Mouse (Mus musculus): ENCODE results near the gene Cryzl1. TPM values are rescaled to one million over a fixed set of nuclear protein-coding genes. Genes with fewer than 3 reads are reported as not detected.

Gene Cryzl1
- polyA plus RNA-seq, 1 experiment from 2014 or later: 111 TPM

- H3K36me3 ChIP-seq (ENCODE audit: control insufficient read depth, insufficient read depth): peaks cover 24% of the 10 kb centered on the region
- no peaks in the 10 kb centered on the region for H3K9me3 ChIP-seq (ENCODE audit: control insufficient read depth, low read length)
- H3K27me3 ChIP-seq (replicated peaks; ENCODE audit: control insufficient read depth, insufficient read depth, low read length): no peaks in the 10 kb centered on the region
- 81% methylated on average over 5 of the region's 5 CpGs for WGBS
- H3K4me2 ChIP-seq (ENCODE audit: low read length): no peak overlapping the region
- H3K4me1 ChIP-seq (replicated peaks; ENCODE audit: control insufficient read depth, insufficient read depth, low read length): no peaks in the 10 kb centered on the region
- ATAC-seq: no peak
- no peak overlapping the region for H3K4me3 ChIP-seq (replicated peaks; ENCODE audit: low read length)
- H3K9ac ChIP-seq (replicated peaks; ENCODE audit: low read depth, low read length): no peak overlapping the region
- H3K27ac ChIP-seq (ENCODE audit: low read length): no peak overlapping the region
Observed at GRCm38 (mm10) chr16:91680656-91681055, 48.1 kb downstream of the Cryzl1 start.

- no peaks in the 10 kb centered on the region for H3K9me3 ChIP-seq (ENCODE audit: control insufficient read depth, low read length)
- no peaks in the 10 kb centered on the region for H3K4me1 ChIP-seq (replicated peaks; ENCODE audit: control insufficient read depth, insufficient read depth, low read length)
- ATAC-seq: no peak
- H3K4me3 ChIP-seq (replicated peaks; ENCODE audit: low read length): no peak overlapping the region
- H3K9ac ChIP-seq (replicated peaks; ENCODE audit: low read depth, low read length): no peak overlapping the region
- 88% methylated on average over 5 of the region's 5 CpGs for WGBS
- no peak overlapping the region for H3K27ac ChIP-seq (ENCODE audit: low read length)
- no peak overlapping the region for H3K4me2 ChIP-seq (ENCODE audit: low read length)
- H3K36me3 ChIP-seq (ENCODE audit: control insufficient read depth, insufficient read depth): peaks cover 29% of the 10 kb centered on the region
- H3K27me3 ChIP-seq (replicated peaks; ENCODE audit: control insufficient read depth, insufficient read depth, low read length): no peaks in the 10 kb centered on the region
Observed at GRCm38 (mm10) chr16:91678147-91678911, 50.4 kb downstream of the Cryzl1 start.

GRCm38 (mm10) chr16:91674500-91674899 lies 54.3 kb downstream of the Cryzl1 start:
- WGBS: 82% methylated on average over 4 of the region's 4 CpGs
- Histone ChIP-seq H3K9ac (replicated peaks; ENCODE audit: low read depth, low read length) (no peak overlapping the region), H3K36me3 (ENCODE audit: control insufficient read depth, insufficient read depth) (peaks cover 46% of the 10 kb centered on the region), H3K4me1 (replicated peaks; ENCODE audit: control insufficient read depth, insufficient read depth, low read length) (no peaks in the 10 kb centered on the region), H3K4me2 (ENCODE audit: low read length) (no peak overlapping the region), H3K4me3 (replicated peaks; ENCODE audit: low read length) (no peak overlapping the region), H3K27ac (ENCODE audit: low read length) (no peak overlapping the region), H3K27me3 (replicated peaks; ENCODE audit: control insufficient read depth, insufficient read depth, low read length) (no peaks in the 10 kb centered on the region), H3K9me3 (ENCODE audit: control insufficient read depth, low read length) (no peaks in the 10 kb centered on the region)
- ATAC-seq: no peak

- Histone ChIP-seq H3K9me3 (ENCODE audit: control insufficient read depth, low read length) (no peaks in the 10 kb centered on the region), H3K36me3 (ENCODE audit: control insufficient read depth, insufficient read depth) (peaks cover 60% of the 10 kb centered on the region), H3K27ac (ENCODE audit: low read length) (no peak overlapping the region), H3K4me2 (ENCODE audit: low read length) (no peak overlapping the region), H3K9ac (replicated peaks; ENCODE audit: low read depth, low read length) (no peak overlapping the region), H3K4me3 (replicated peaks; ENCODE audit: low read length) (no peak overlapping the region), H3K27me3 (replicated peaks; ENCODE audit: control insufficient read depth, insufficient read depth, low read length) (no peaks in the 10 kb centered on the region), H3K4me1 (replicated peaks; ENCODE audit: control insufficient read depth, insufficient read depth, low read length) (peaks cover 5% of the 10 kb centered on the region)
- WGBS: 95% methylated on average over 3 of the region's 3 CpGs
- ATAC-seq: no peak
Observed at GRCm38 (mm10) chr16:91663795-91664194, 65.0 kb downstream of the Cryzl1 start.

GRCm38 (mm10) chr16:91662336-91662735 lies 66.4 kb downstream of the Cryzl1 start:
- Histone ChIP-seq H3K4me3 (replicated peaks; ENCODE audit: low read length) (no peak overlapping the region), H3K4me1 (replicated peaks; ENCODE audit: control insufficient read depth, insufficient read depth, low read length) (peaks cover 5% of the 10 kb centered on the region), H3K36me3 (ENCODE audit: control insufficient read depth, insufficient read depth) (peaks cover 75% of the 10 kb centered on the region), H3K27ac (ENCODE audit: low read length) (no peak overlapping the region), H3K27me3 (replicated peaks; ENCODE audit: control insufficient read depth, insufficient read depth, low read length) (no peaks in the 10 kb centered on the region), H3K9ac (replicated peaks; ENCODE audit: low read depth, low read length) (no peak overlapping the region), H3K9me3 (ENCODE audit: control insufficient read depth, low read length) (no peaks in the 10 kb centered on the region), H3K4me2 (ENCODE audit: low read length) (no peak overlapping the region)
- WGBS: 90% methylated on average over 16 of the region's 16 CpGs
- ATAC-seq: no peak

- 23% methylated on average over 1 of the region's 1 CpGs for WGBS
- Histone ChIP-seq H3K9ac (replicated peaks; ENCODE audit: low read depth, low read length) (no peak overlapping the region), H3K4me3 (replicated peaks; ENCODE audit: low read length) (no peak overlapping the region), H3K9me3 (ENCODE audit: control insufficient read depth, low read length) (no peaks in the 10 kb centered on the region), H3K36me3 (ENCODE audit: control insufficient read depth, insufficient read depth) (peaks cover 79% of the 10 kb centered on the region), H3K4me2 (ENCODE audit: low read length) (no peak overlapping the region), H3K27me3 (replicated peaks; ENCODE audit: control insufficient read depth, insufficient read depth, low read length) (no peaks in the 10 kb centered on the region), H3K27ac (ENCODE audit: low read length) (no peak overlapping the region), H3K4me1 (replicated peaks; ENCODE audit: control insufficient read depth, insufficient read depth, low read length) (peaks cover 5% of the 10 kb centered on the region)
- ATAC-seq: no peak
Observed at GRCm38 (mm10) chr16:91661397-91661796, 67.4 kb downstream of the Cryzl1 start.

GRCm38 (mm10) chr16:91659798-91660197 lies 69.0 kb downstream of the Cryzl1 start:
- Histone ChIP-seq H3K27me3 (replicated peaks; ENCODE audit: control insufficient read depth, insufficient read depth, low read length) (no peaks in the 10 kb centered on the region), H3K4me3 (replicated peaks; ENCODE audit: low read length) (no peak overlapping the region), H3K4me2 (ENCODE audit: low read length) (no peak overlapping the region), H3K27ac (ENCODE audit: low read length) (no peak overlapping the region), H3K9me3 (ENCODE audit: control insufficient read depth, low read length) (no peaks in the 10 kb centered on the region), H3K9ac (replicated peaks; ENCODE audit: low read depth, low read length) (no peak overlapping the region), H3K36me3 (ENCODE audit: control insufficient read depth, insufficient read depth) (peaks cover 83% of the 10 kb centered on the region), H3K4me1 (replicated peaks; ENCODE audit: control insufficient read depth, insufficient read depth, low read length) (peaks cover 5% of the 10 kb centered on the region)
- ATAC-seq: no peak
- WGBS: 97% methylated on average over 20 of the region's 20 CpGs

GRCm38 (mm10) chr16:91658471-91658870 lies 70.3 kb downstream of the Cryzl1 start:
- WGBS: 94% methylated on average over 5 of the region's 5 CpGs
- H3K4me3 ChIP-seq (replicated peaks; ENCODE audit: low read length): no peak overlapping the region

GRCm38 (mm10) chr16:91657285-91657684 lies 71.5 kb downstream of the Cryzl1 start:
- H3K4me1 ChIP-seq (replicated peaks; ENCODE audit: control insufficient read depth, insufficient read depth, low read length): peaks cover 5% of the 10 kb centered on the region
- 98% methylated on average over 17 of the region's 17 CpGs for WGBS
- no peak for ATAC-seq
- no peaks in the 10 kb centered on the region for H3K27me3 ChIP-seq (replicated peaks; ENCODE audit: control insufficient read depth, insufficient read depth, low read length)
- no peak overlapping the region for H3K27ac ChIP-seq (ENCODE audit: low read length)
- no peak overlapping the region for H3K4me2 ChIP-seq (ENCODE audit: low read length)
- H3K4me3 ChIP-seq (replicated peaks; ENCODE audit: low read length): no peak overlapping the region
- H3K9ac ChIP-seq (replicated peaks; ENCODE audit: low read depth, low read length): no peak overlapping the region
- H3K9me3 ChIP-seq (ENCODE audit: control insufficient read depth, low read length): no peaks in the 10 kb centered on the region
- H3K36me3 ChIP-seq (ENCODE audit: control insufficient read depth, insufficient read depth): peaks cover 69% of the 10 kb centered on the region

More at GRCm38 (mm10) chr16:91658471-91658870, 70.3 kb downstream of the Cryzl1 start:
- H3K4me2 ChIP-seq (ENCODE audit: low read length): no peak overlapping the region
- no peaks in the 10 kb centered on the region for H3K9me3 ChIP-seq (ENCODE audit: control insufficient read depth, low read length)
- H3K27me3 ChIP-seq (replicated peaks; ENCODE audit: control insufficient read depth, insufficient read depth, low read length): no peaks in the 10 kb centered on the region
- H3K27ac ChIP-seq (ENCODE audit: low read length): no peak overlapping the region
- no peak overlapping the region for H3K9ac ChIP-seq (replicated peaks; ENCODE audit: low read depth, low read length)
- peaks cover 77% of the 10 kb centered on the region for H3K36me3 ChIP-seq (ENCODE audit: control insufficient read depth, insufficient read depth)
- ATAC-seq: no peak
- peaks cover 5% of the 10 kb centered on the region for H3K4me1 ChIP-seq (replicated peaks; ENCODE audit: control insufficient read depth, insufficient read depth, low read length)

All from forebrain, embryonic 16.5 days (tissue).